Mouse (Mus musculus): ENCODE results near the gene Mdk. TPM values are rescaled to one million over a fixed set of nuclear protein-coding genes. Genes with fewer than 3 reads are reported as not detected.

The Mdk gene
- polyA plus RNA-seq, 1 experiment from 2014 or later = 1,097 TPM

DNA sequence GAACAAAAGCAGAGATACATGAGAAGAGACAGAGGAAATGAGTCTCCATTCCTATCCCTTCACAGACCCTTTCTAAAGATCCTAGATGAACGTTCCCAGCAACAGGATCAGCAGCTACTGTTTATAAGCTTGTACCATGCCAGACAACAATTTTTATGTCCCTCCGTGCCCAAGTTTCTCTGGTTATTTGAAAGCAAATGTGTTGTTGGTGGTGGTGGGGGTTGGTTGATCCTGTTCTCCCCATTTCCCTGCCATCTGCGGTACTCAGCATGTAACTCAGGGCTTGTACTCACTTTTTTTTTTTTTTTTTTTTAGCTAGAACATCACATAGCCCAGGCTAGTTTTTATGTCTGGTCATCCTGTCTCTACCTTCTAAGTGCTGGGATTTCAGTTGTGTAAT lies 33.0 kb downstream of the Mdk start:
- 89% methylated on average over 3 of the region's 3 CpGs for WGBS
- no peak for TF ChIP-seq CTCF (IDR thresholded peaks at IDR 0.05; ENCODE audit: low read depth)
- H3K9me3 ChIP-seq (ENCODE audit: low read depth, low read length) = no peaks in the 10 kb centered on the region
- H3K4me1 ChIP-seq (ENCODE audit: insufficient read depth) = no peaks in the 10 kb centered on the region
- peaks cover 25% of the 10 kb centered on the region; the same call in 1 of the 2 replicates for H3K36me3 ChIP-seq (ENCODE audit: insufficient read depth)
- no peak for DNase-seq
- H3K27ac ChIP-seq (ENCODE audit: low read depth) = no peak overlapping the region
- no peak for ATAC-seq (ENCODE audit: insufficient read depth)
- H3K9ac ChIP-seq = no peak overlapping the region
- H3K4me3 ChIP-seq (ENCODE audit: low read depth, low read length) = no peak overlapping the region
- H3K4me2 ChIP-seq = no peak overlapping the region
- no peaks in the 10 kb centered on the region for H3K27me3 ChIP-seq (ENCODE audit: insufficient read depth, low read length)

DNA sequence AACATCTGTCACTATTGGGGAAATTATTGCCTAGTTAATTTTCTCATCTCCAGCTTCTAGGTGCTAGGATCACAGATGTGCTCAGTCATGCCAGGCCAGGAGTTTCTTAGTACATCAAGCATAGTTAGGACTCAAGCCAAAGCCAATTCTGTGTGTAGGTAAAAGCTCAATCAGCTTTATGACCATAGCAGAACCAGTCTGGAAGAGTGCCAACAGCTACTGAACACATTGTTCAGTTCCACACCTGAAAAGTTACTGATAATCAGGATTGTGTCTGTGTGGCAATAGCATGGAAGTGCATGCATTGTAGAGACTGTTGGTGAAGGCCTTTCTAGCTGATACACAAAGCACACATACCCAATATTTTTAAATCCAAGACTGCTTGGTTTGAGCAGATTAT lies 34.1 kb downstream of the Mdk start:
- H3K36me3 ChIP-seq (ENCODE audit: insufficient read depth) = peaks cover 25% of the 10 kb centered on the region; the same call in 1 of the 2 replicates

DNA sequence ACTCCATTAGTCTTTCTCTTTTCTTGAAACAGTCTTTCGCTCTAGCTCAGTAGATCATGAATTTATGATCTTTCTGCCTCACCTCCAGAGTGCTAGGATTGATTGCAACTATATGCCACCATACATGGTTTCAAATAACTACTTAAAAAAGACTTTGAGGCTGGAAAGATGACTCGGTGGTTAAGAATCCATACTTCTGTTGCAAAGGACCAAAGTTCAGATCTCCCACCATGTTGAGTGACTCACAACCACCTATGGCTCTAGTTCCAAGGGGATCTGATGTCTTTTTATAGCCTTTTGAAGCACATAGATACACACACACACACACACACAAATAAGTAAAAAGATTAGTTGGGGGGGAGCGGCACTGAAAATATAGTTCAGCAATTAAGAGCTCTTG lies 36.7 kb downstream of the Mdk start:
- Histone ChIP-seq H3K4me3 (ENCODE audit: low read depth, low read length) (no peak overlapping the region), H3K4me2 (no peak overlapping the region), H3K4me1 (ENCODE audit: insufficient read depth) (no peaks in the 10 kb centered on the region), H3K27ac (ENCODE audit: low read depth) (no peak overlapping the region), H3K36me3 (ENCODE audit: insufficient read depth) (peaks cover 15% of the 10 kb centered on the region; the same call in 1 of the 2 replicates), H3K9me3 (ENCODE audit: low read depth, low read length) (no peaks in the 10 kb centered on the region), H3K27me3 (ENCODE audit: insufficient read depth, low read length) (no peaks in the 10 kb centered on the region), H3K9ac (no peak overlapping the region)
- ATAC-seq (ENCODE audit: insufficient read depth) = no peak
- DNase-seq = no peak
- 92% methylated on average over 3 of the region's 3 CpGs for WGBS
- no peak for TF ChIP-seq CTCF (IDR thresholded peaks at IDR 0.05; ENCODE audit: low read depth)

More for the DNA sequence above, 34.1 kb downstream of the Mdk start:
- DNase-seq (no peak), ATAC-seq (ENCODE audit: insufficient read depth) (no peak)
- TF ChIP-seq CTCF (IDR thresholded peaks at IDR 0.05; ENCODE audit: low read depth) = no peak
- Histone ChIP-seq H3K27ac (ENCODE audit: low read depth) (no peak overlapping the region), H3K9me3 (ENCODE audit: low read depth, low read length) (no peaks in the 10 kb centered on the region), H3K4me1 (ENCODE audit: insufficient read depth) (no peaks in the 10 kb centered on the region), H3K4me3 (ENCODE audit: low read depth, low read length) (no peak overlapping the region), H3K9ac (no peak overlapping the region), H3K4me2 (no peak overlapping the region), H3K27me3 (ENCODE audit: insufficient read depth, low read length) (no peaks in the 10 kb centered on the region)

DNA sequence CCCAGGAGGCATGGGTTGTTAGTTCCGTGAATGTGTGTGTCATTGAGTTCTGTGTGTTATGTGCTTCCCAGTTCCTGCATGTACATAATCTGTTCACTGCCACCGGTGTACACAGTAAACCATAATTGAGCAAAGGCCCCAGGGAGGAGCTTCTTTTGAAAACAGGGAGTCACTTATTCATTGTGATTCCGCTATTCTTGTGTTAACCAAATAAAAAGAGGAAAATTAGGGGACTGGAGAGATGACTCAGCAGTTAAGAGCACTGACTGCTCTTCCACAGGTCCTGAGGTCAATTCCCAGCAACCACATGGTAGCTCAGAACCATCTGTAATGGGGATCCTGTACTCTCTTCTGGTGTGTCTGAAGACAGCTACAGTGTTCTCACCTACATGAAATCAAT lies 37.4 kb downstream of the Mdk start:
- Histone ChIP-seq H3K4me1 (ENCODE audit: insufficient read depth) (no peaks in the 10 kb centered on the region), H3K27me3 (ENCODE audit: insufficient read depth, low read length) (no peaks in the 10 kb centered on the region), H3K4me3 (ENCODE audit: low read depth, low read length) (no peak overlapping the region), H3K27ac (ENCODE audit: low read depth) (no peak overlapping the region), H3K4me2 (no peak overlapping the region), H3K9ac (no peak overlapping the region), H3K9me3 (ENCODE audit: low read depth, low read length) (no peaks in the 10 kb centered on the region), H3K36me3 (ENCODE audit: insufficient read depth) (peaks cover 13% of the 10 kb centered on the region; the same call in 1 of the 2 replicates)
- TF ChIP-seq CTCF (IDR thresholded peaks at IDR 0.05; ENCODE audit: low read depth) = no peak
- 84% methylated on average over 3 of the region's 3 CpGs for WGBS
- ATAC-seq (ENCODE audit: insufficient read depth) (no peak), DNase-seq (no peak)

DNA sequence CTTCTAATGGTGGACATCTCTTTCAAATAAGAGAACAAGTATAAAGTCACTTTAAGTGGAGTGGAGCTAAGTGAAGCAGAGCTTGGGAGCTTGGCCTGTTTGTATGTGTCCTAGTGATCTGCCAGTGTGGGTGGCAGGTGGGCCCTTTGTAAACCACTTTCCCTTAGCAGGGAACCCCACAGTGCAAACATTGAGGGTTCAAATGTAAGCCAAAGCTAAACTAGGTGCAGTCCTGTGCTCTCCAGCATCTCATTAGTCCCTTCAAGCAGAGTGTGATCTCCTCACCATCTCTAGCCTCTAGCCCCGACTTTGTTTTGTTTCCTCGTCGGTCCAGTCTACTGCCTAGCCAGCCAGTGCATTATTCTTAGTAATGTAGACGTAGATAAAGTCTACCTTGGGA lies 47.5 kb downstream of the Mdk start:
- no peak for ATAC-seq (ENCODE audit: insufficient read depth)
- Histone ChIP-seq H3K27me3 (ENCODE audit: insufficient read depth, low read length) (no peaks in the 10 kb centered on the region), H3K4me3 (ENCODE audit: low read depth, low read length) (no peak overlapping the region), H3K4me1 (ENCODE audit: insufficient read depth) (no peaks in the 10 kb centered on the region), H3K36me3 (ENCODE audit: insufficient read depth) (peaks cover 16% of the 10 kb centered on the region), H3K27ac (ENCODE audit: low read depth) (no peak overlapping the region), H3K9ac (no peak overlapping the region), H3K9me3 (ENCODE audit: low read depth, low read length) (no peaks in the 10 kb centered on the region), H3K4me2 (no peak overlapping the region)
- no peak for DNase-seq
- TF ChIP-seq CTCF (IDR thresholded peaks at IDR 0.05; ENCODE audit: low read depth) = no peak
- 62% methylated on average over 4 of the region's 4 CpGs for WGBS

DNA sequence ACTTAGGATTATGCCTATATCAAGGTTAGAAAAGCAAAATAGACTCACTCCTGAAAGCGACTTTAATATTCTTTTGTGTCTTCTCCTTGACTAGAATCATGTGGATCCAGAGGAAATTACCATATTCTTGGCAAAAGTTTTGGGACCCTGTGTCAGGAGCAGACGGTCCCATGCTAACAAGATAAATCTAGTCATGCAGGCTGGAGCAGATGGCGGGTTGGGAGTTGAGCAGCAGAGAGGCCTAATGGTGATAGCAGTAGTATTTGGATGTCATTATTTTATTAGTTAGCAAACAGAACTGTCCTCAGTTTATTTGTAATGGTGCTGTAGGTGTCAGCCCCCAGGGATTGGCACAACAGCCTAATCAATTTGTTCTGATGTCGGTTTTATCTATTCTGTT lies 48.1 kb downstream of the Mdk start:
- no peak for ATAC-seq (ENCODE audit: insufficient read depth)
- DNase-seq = no peak
- no peaks in the 10 kb centered on the region for H3K9me3 ChIP-seq (ENCODE audit: low read depth, low read length)
- no peak overlapping the region for H3K9ac ChIP-seq
- no peaks in the 10 kb centered on the region for H3K4me1 ChIP-seq (ENCODE audit: insufficient read depth)
- no peak overlapping the region for H3K4me2 ChIP-seq
- H3K4me3 ChIP-seq (ENCODE audit: low read depth, low read length) = no peak overlapping the region
- H3K27me3 ChIP-seq (ENCODE audit: insufficient read depth, low read length) = no peaks in the 10 kb centered on the region
- H3K27ac ChIP-seq (ENCODE audit: low read depth) = no peak overlapping the region
- H3K36me3 ChIP-seq (ENCODE audit: insufficient read depth) = peaks cover 16% of the 10 kb centered on the region
- 62% methylated on average over 4 of the region's 4 CpGs for WGBS
- TF ChIP-seq CTCF (IDR thresholded peaks at IDR 0.05; ENCODE audit: low read depth) = no peak

Small RNAs within 50 kb of the gene (microRNA-seq; reads per million reads assigned to microRNA genes)
- not detected for gene Mir6999 (ENCODE audit: borderline number of aligned reads)

Other genes starting within 250 kb of the Mdk start
- gene Atg13, start 221.7 kb downstream of the Mdk start, polyA plus RNA-seq (2014; fragmentation: Nextera tagmentation; extraction: Ambion mirVana) = 20.9 and 25.6 TPM in 2 replicates
- 15.8 and 16.9 TPM in 2 replicates for gene Harbi1, start 221.4 kb downstream of the Mdk start, polyA plus RNA-seq (2014; fragmentation: Nextera tagmentation; extraction: Ambion mirVana)
- 15.7 and 15.9 TPM in 2 replicates for gene Ambra1, start 202.2 kb downstream of the Mdk start, polyA plus RNA-seq (2014; fragmentation: Nextera tagmentation; extraction: Ambion mirVana)
- 0.22 and 0.33 TPM in 2 replicates for gene Chrm4, start 5.0 kb downstream of the Mdk start, polyA plus RNA-seq (2014; fragmentation: Nextera tagmentation; extraction: Ambion mirVana)
- 0.34 and 1.1 TPM in 2 replicates for gene Gm9821, start 13.4 kb upstream of the Mdk start, polyA plus RNA-seq (2014; fragmentation: Nextera tagmentation; extraction: Ambion mirVana)
- gene Dgkz, start 43.6 kb upstream of the Mdk start, polyA plus RNA-seq (2014; fragmentation: Nextera tagmentation; extraction: Ambion mirVana) = 59.2 and 63.9 TPM in 2 replicates
- 18.6 and 19.3 TPM in 2 replicates for gene Creb3l1, start 92.2 kb upstream of the Mdk start, polyA plus RNA-seq (2014; fragmentation: Nextera tagmentation; extraction: Ambion mirVana)
- 24.9 and 26.1 TPM in 2 replicates for gene Phf21a, start 160.8 kb upstream of the Mdk start, polyA plus RNA-seq (2014; fragmentation: Nextera tagmentation; extraction: Ambion mirVana)